Mouse (Mus musculus): ENCODE data around the gene Brf1.

Gene Brf1

DNA sequence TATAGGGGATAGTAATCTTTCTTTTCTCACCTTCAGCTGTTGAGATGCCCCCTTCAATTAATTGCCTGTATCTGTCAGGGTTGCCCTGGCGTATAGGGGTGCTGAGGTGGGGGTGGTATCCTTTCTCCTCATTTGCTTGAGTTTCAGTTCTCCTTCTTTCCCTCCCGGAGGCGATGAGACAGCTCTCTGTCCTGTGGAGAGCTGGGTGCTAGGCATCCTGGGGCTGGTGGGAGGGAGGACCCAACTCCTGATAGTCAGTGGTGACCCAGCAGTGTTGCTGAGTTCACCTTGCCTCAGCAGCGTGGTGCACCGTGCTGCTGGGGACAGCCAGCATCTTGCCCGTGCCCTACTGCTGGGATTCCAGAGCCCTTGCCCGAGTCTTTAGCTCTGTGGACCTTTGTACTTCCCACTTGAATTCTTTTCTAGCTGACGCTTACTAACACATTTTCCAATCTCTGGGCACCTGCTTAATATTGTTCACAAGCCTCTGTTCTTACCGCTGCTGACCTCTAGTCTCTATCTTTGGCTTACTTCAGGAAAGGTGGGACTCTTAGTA is 17.0 kb upstream of the Brf1 start:
- 61% methylated on average over 9 of the region's 9 CpGs for WGBS

DNA sequence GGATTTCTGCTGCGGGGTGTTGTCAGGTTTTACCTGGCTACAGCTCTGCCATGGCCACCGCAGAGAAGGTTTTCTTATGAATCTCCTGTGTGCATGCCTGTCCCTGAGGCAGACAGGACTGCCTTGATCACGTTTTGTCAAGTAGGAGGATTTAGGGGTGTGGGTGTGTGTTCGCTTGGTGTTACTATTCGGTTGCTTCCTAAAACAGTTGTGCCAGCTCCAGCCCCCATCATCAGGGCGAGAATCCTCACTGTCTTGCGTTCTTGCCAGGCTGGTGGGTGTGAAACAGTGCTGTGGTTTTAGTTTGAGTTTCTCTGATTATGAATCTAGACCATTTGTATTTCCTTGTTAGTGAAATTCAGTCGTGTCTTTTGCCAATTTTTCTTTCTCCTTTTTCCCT is 16.5 kb upstream of the Brf1 start:
- 29% methylated on average over 8 of the region's 8 CpGs for WGBS

DNA sequence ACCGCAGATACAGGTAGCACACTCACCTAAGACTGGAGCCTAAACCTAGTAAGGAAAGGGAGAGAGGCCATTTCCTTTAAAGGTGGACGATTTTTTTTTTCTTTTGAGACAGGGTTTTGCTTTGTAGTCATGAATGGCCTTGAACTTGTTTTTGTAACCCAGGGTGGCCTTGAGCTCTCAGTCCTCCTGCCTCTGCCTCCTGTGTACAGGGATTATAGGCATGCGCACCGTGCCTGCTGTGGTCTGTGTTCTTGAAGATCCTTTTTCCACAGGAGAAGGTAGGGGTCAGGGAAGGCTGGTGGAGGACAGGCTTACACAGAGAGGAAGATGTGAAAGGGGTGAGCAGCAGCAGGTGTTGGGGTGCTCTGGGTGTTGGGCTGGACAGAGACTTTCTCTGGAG is 15.5 kb upstream of the Brf1 start:
- WGBS = 71% methylated on average over 4 of the region's 4 CpGs

DNA sequence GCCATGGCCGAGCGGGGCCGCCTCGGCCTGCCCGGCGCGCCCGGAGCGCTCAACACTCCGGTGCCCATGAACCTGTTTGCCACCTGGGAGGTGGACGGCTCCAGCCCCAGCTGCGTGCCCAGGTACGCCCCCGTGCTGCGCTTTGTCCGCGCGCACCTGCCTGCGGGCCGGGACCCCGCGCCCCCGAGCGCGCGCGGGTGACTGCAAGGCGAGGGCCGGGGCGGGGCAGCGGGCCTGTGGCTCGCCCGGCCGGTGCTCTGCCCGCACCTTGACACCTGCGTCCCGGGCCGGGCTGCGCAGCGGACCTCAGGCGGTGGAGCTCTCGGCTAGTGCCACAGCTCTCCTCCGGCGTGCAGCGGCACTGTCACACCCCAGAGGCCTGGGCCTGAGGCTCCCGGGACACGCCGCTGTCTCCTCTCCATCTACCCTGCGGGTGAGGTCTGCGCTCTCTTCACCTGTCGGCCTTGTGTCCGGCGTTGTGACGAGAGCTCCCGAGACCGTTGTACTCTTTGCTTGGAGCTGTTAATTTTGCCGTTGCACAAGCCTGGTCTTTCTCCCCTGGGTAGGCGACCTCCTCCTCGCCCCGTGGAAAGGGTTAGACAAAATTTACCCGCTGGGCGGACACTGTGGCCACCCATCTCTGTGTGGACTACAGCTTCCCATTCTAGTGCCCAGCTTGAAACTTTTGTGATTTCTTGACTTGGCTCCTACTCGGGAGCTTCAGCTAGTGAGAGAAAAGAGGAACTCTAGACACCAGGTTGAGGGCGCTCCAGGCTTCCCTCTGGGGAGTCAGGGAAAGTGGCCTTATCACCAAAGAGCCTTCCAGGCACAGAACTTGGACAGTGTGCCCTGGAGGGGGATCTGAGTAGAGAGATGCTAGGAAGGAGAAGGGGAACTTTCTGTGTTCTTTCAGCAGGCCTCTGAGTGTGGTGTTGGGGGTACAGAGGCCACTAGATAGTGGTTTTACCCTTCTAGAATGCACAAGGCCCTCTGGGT is 14.4 kb upstream of the Brf1 start:
- WGBS = 2% methylated on average over 64 of the region's 64 CpGs

DNA sequence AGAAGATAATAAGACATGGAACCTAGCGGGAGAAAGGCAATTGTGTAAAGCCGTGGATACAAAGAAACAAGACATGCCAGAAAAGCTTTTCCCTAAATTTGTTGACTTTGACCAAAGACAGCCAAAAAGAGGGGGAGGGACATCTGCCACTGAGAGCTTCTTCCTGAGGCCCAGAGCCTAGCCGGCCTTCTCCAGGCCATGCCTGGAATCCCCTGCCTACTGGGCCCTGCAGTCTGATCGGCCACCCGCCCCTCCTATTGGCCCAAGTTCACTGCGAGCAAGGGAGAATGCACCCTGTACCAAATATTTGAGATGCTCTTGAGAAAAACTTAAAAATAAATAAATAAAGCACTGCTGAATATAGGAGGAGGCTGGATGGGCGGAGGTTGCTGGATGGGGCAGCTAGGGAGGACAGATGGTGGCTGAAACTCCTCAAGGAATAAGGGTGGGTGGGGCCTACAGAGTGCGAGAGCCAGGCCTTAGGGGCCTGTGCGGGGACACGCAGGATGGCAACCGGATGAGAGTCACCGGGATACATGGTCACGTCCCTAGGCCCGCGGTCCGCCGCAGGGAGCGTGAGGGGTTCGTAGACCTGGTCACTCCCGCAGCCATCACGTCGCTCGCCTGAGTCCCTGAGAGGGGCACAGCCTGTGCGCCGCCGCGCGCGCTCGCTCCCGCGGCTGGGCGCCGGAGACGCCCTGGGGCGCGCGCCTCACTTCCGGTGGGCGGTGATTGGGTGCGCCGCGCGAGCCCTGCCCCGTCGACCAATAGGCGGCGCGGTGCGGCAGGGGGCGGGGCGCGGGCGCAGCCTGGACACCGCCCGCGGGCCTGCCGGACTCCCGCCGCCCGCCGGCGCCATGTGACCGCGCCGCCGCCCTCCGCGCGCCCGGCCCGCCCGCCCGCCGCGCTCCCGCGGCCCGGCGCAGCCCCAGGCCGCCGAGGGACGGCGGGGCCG is 13.4 kb upstream of the Brf1 start, which contains the start of gene Pacs2:
TSS of gene Pacs2 (plus strand) at position 905 of the 955 bp plus-strand sequence.
- WGBS = 2% methylated on average over 59 of the region's 85 CpGs

DNA sequence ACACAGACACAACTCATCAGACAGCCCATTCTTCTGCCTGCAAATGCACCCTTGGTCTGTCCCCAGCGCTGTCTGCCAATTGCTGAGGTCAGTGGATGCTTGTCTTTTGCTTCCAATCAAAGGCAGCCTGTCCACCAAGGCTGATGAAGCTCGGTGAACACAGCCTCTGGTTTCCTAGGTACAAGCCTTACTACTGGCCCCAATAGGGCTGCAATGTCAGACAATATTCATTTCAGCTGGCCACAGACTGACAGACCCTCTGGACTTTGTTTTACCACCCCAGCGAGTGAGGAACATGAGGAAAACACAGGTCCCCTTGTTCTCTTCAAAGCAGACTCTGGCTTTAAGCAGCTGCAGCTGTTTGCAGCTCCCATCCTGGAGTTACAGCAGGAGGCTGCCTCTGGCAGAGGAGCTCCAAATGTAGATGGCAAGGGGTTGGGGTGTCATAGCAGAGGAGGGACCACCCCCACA is 12.6 kb upstream of the Brf1 start:
- 49% methylated on average over 3 of the region's 3 CpGs for WGBS

DNA sequence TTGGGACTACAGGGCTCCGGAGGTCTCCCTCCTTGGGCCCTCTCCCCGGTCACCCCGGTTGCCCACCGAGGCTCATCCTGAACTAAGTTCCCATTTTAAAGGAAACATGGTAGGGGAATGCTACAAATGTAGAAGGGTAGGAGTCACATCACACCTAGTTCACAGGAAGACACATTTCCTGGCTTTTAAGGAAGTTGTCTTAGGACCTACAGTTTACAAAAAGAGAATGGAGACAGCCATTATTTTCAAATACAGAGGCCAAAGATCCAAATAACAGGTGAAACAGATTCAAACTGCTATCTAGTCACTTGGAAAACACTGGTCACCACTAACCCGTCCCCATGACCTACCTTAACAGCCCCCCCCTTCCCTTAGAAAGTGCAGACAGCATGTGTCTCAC is 11.9 kb upstream of the Brf1 start:
- WGBS = 78% methylated on average over 5 of the region's 5 CpGs

DNA sequence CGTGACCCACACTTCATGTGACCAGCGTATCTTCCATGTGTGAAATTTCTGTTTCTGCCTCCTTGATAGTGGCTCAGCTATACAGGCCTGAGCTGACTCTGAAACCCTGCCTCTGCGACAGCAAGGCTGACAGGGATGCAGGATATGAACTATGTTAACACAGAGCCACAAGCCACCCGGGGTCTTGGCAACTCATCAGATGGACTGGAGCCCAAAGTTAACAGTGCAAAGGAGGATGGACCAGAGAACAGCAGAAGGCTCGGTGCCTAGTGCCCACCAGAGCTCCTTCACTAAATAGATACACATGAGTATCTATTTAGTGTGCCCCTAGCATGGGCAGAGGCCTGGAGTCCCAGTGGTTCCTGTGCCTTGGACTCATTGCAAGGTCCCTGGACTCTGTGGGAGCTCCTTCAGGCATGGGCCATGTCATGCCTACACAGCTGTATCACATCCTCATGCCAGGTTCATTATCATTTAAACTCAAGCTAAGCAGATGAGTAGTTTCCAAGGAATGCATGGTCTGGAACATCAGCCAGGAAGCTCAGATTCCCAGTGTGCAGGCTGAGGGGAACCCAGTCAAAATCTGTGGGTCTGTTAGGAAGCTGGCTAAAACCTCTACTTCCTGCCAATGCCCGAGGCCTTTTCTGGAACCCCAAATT is 11.3 kb upstream of the Brf1 start:
- 68% methylated on average over 6 of the region's 6 CpGs for WGBS

DNA sequence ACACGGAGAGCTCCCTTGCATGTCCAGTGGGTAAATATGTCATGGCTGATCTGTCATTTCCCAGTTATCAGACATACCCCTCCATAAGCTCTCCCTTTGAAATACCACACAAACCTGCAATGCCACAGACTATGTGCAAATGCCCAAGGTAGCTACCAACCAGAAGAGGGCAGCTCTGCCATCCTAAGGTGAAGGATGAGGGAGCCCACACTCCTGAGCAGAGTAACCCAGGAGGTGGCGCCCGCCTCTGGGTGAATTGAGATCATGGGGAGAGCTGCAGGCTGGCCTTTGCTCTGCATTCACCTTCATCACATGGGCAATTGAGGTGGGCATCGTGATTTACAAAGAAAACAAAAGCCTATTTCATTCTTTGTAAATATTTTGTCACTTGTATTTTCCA is 4.5 kb upstream of the Brf1 start:
- WGBS = 28% methylated on average over 4 of the region's 4 CpGs

DNA sequence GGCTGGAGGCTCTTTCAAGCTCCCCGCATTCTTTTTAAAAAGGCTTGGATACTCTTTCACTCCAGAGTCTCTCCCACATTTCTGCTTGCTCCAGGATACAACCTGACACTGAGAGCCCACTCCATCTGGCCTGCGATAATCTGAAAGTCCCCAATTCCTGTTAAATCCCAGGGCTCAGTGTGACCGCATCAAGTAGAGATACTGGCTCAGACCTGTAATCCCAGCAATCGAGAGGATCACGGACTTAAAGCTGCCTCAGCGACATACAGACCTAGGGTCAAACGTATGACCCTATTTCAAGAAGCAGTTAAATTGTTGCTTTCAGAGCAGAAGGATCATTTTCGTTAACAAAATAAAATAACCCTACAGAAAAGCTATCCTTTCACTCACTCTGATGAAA is 3.5 kb upstream of the Brf1 start:
- 89% methylated on average over 8 of the region's 8 CpGs for WGBS

DNA sequence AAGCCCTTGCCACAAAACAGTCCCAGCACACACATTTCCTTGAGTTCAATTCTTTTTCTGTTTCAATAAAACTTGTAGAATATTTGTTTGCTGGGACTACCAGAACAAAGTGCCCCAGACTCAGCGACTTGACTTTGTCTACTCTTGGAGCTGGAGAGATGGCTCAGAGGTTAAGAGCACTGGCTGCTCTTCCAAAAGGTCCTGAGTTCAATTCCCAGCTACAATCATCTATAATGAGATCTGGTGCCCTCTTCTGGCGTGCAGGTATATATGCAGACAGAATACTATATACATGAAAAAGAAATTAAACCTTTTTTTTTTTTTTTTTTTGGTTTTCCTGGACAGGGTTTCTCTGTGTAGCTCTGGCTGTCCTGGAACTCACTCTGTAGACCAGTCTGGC is 2.2 kb upstream of the Brf1 start:
- 50% methylated on average over 2 of the region's 2 CpGs for WGBS

DNA sequence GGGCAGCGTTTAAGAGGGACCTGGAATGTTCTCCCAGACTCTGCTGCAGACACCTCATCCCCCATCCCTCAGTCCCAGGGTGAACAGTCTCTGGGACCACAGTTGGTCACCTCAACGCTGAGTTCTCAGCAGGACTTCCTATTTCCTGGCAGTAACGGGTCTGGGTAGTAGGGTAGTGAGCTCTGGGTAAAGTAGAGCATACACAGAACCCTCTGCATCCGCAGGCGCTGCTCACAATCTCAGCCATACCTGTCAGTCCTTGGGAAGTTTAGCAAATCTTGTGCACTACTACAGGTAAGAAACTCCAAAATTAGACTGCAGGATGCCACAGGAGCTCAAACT is 600 bp upstream of the Brf1 start:
- WGBS = 7% methylated on average over 5 of the region's 5 CpGs

DNA sequence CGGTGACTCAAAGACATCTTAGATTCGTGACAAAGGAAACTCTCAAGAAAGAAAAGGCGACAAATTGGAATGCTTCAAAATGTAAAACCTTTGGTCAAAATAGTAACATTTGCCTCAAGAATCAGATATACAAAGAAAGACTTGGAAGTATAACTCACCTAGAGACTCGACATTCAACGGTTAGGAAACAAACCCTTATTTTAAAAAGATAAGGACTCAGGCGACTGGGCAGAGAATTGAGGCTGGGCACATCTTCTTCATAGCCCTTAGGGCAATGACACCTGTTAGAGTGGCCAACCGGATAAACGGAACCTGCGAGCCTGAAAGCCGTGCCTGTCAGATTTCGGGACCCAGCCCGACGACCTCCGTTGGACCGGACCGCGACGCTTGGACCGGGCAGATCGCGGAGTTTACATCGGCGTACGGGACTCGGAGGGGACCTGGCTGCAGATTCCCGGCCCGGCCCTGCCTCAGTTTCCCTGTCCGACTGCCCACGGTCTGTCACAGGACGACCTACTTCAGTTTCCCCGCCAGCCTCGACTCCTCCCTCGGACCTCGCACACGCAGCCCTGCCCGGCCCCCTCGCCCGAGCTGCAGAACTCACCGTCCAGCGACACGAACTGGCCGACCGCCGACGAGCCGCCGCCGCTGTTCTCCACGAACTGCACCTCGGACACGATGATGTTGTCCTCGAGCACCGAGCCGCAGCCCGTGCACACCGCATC is 773 bp downstream of the Brf1 start:
- WGBS = under 1% methylated on average over 56 of the region's 56 CpGs

DNA sequence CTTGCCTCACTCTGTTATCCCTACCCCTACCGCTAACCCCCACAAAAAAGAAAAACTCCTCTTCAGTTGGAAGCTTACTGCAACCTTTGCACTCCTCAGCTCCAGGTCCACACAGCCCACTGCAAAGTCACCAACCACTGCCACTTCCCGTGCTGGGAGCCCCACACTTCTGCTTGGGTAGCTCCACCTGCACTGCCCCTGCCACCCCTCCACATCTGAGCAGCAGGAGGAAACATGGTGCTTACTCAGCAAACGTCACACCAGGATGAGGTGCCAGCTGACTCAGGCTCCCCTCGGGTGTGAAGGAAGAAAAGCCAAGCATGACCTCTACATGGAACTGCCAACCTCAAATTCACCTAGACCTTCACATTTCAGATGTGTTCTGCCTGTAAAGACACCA is 6.4 kb downstream of the Brf1 start:
- 64% methylated on average over 4 of the region's 4 CpGs for WGBS

DNA sequence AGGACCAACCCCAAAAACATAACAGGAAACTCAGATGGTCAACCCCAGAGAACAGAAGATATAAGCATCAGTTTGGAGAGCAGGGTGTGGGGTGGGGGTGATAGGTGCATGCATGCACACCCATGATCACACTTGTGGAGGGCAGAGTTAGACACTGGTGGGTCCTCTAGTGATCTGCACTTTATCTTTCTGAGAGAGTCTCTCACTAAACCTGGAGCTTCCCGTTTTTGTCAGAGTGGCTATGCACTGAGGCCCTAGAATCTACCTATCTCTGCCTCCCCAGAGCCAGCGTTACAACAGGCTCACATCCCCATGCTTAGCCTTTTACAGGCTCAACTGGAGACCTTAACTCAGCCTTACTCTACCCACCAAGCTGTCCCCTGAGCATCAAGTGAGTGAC is 9.1 kb downstream of the Brf1 start:
- WGBS = 76% methylated on average over 2 of the region's 2 CpGs

DNA sequence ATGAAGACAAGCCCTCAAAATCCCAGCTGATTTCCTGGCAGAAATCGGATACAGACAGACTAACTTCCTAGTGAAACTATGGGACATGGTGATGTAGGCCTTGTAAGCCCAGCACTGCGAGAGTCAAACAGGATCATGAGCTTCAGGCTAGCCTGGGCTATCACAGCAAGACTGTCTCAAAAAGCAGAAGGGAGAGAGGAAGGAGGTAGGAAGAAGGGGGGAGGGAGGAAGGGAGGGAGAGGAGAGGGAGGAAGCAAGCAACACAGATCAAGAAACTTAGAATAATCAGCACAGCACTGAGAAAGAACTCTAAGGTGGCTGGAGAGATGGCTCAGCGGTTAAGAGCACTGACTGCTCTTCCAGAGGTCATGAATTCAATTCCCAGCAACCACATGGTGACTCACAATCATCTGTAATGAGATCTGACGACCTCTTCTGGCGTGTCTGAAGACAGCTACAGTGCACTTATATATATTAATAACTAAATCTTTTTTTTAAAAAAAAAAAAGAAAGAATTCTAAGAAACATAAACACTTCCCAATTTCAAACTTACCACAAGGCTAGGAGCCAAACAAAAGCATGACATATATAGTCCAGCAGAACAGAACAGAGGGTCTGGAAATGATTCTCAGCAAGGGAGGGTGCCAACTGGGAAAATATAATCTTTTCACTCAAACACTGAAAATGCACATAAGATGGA is 9.6 kb downstream of the Brf1 start:
- 78% methylated on average over 5 of the region's 5 CpGs for WGBS

DNA sequence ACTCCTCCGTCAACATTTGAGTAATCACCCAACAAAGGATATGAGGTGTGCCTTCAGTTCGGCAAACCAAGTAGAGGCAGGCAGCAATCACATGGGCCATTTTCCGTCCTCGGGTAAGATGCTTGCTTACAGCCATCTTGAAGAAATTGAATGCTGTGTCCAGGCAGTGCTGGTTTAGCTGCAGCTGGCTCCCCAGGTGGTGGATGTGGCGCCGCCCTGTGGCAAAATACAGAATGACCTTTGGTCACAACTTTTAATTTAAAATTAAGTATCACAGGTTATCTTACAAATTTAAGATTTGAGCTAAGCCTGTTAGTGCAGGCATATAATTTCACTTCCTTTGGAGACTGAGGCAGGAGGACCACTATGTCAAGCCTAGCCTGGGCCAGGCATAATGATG is 12.6 kb downstream of the Brf1 start:
- WGBS = 65% methylated on average over 6 of the region's 6 CpGs

DNA sequence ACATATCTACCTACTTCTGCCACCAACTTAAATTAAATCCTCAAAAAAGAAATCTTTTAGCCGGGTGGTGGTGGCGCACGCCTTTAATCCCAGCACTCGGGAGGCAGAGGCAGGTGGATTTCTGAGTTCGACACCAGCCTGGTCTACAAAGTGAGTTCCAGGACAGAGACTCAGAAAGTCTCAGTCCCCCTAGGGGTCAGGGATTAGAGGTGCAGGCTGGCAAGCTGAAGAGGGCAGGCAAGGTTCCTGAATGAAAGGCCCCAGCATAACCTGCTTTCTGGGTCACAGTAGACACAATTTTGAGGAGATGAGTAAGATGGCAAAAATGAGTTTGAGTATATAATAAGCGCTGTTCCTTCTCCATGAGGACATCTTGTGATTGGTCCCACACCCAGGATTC is 15.2 kb downstream of the Brf1 start:
- WGBS = 95% methylated on average over 6 of the region's 6 CpGs

DNA sequence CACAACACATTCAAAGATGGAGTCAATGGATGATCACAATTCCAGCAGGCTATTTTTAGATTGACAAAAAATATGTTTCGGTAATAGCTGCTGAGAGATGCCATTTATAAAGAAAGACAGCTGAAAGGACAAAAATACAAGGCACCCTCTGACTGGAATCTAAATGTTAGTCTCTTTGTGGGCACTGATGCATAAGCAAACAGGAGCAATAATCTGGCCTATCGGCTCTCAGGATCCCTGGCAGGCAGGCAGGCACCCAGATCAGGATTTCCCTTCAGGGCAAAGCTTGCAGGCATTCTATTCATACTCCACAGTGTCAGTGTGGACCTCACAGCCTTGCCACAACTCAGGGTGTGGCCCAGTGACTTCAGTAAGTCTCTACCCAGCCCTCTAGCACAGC is 18.5 kb downstream of the Brf1 start:
- WGBS = 17% methylated on average over 2 of the region's 2 CpGs

DNA sequence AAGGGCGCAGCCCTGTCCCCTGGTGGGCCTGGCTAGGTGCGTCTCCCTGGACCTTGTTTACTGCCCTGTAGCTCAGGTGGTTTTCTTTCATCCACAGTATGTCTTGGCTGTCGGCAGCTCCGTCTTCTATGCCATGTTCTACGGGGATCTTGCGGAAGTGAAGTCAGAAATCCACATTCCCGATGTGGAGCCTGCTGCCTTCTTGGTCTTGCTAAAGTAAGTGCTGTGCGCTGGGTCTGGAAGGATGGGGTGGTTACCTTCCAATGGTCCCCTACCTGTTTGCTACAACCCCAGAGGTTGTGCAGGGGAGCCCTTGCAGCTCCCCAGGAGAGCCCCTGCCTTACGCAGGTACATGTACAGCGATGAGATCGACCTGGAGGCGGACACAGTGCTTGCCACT is 23.3 kb downstream of the Brf1 start:
- WGBS = 33% methylated on average over 12 of the region's 12 CpGs
